Mouse (Mus musculus) olfactory bulb, adult 2 months (tissue): Measurements from ENCODE around the gene Gypa. TPM values are rescaled to one million over a fixed set of nuclear protein-coding genes. Genes with fewer than 3 reads are reported as not detected.

Experiments
- H3K27ac ChIP-seq: fragments of 200-500 bp; 2 replicates; pipeline ENCODE4 v1.5.1; 2012; ENCODE audit warnings: low read depth, low read length; ENCODE audit not compliant: insufficient read depth
- H3K4me1 ChIP-seq: fragments of 200-500 bp; 2 replicates; pipeline ENCODE4 v1.6.1; 2012; ENCODE audit warnings: low read length; ENCODE audit not compliant: control insufficient read depth, insufficient read depth
- H3K4me3 ChIP-seq: fragments of 200-500 bp; 2 replicates; pipeline ENCODE4 v1.5.1; 2012; ENCODE audit warnings: mild to moderate bottlenecking, low read depth, low read length, moderate library complexity; ENCODE audit not compliant: insufficient read depth
- CTCF ChIP-seq: fragments of 200-500 bp; IDR thresholded peaks from 2 replicates; pipeline ENCODE4 v1.5.1; 2012; ENCODE audit warnings: low read depth, mild to moderate bottlenecking, low read length, moderate library complexity; ENCODE audit not compliant: insufficient read depth
- POLR2A ChIP-seq: fragments of 200-500 bp; IDR thresholded peaks from 2 replicates; pipeline ENCODE4 v1.6.1; 2012; ENCODE audit warnings: mild to moderate bottlenecking, low read depth, low read length, moderate library complexity; ENCODE audit not compliant: insufficient read depth
- WGBS: fragments of 180-500 bp; shearing (Covaris S2); methylation state at CpG from one replicate; pipeline ENCODE4 v1.1.7; 2018; 5-methylcytosine and 5-hydroxymethylcytosine counted together
- polyA plus RNA-seq: library from polyadenylated mRNA; stranded (reverse); fragments of >200 nt; gene quantifications from 2 replicates; pipeline ENCODE4 v1.2.4, GENCODE M21; 2012; ENCODE audit warnings: low replicate concordance; ENCODE audit not compliant: missing spikeins, insufficient read depth, insufficient read length

The Gypa gene
- polyA plus RNA-seq, 1 experiment: not detected

GRCm38 (mm10) chr8:80482173-80482572 lies 11.4 kb upstream of the Gypa start:
- WGBS: 87% methylated on average over 6 of the region's 6 CpGs
- no peak overlapping the region for H3K27ac ChIP-seq
- no peak for TF ChIP-seq CTCF
- TF ChIP-seq POLR2A: no peak
- H3K4me3 ChIP-seq: no peak overlapping the region
- H3K4me1 ChIP-seq: no peaks in the 10 kb centered on the region

GRCm38 (mm10) chr8:80482822-80483774 lies 10.5 kb upstream of the Gypa start:
- TF ChIP-seq CTCF: no peak
- TF ChIP-seq POLR2A: no peak
- Histone ChIP-seq H3K4me3 (peak overlapping the region; percentile 3; the same call in 1 of the 2 replicates), H3K27ac (no peak overlapping the region), H3K4me1 (no peaks in the 10 kb centered on the region)
- 14% methylated on average over 16 of the region's 16 CpGs for WGBS

- TF ChIP-seq POLR2A: no peak
- no peak for TF ChIP-seq CTCF
- WGBS: 57% methylated on average over 1 of the region's 1 CpGs
- Histone ChIP-seq H3K4me3 (no peak overlapping the region), H3K4me1 (no peaks in the 10 kb centered on the region), H3K27ac (no peak overlapping the region)
Measured at GRCm38 (mm10) chr8:80491562-80491961, 2.0 kb upstream of the Gypa start.

- under 1% methylated on average over 16 of the region's 16 CpGs for WGBS
- H3K4me1 ChIP-seq: no peaks in the 10 kb centered on the region
- H3K4me3 ChIP-seq: peak overlapping the region; percentile 49
- TF ChIP-seq POLR2A (no peak), CTCF (no peak)
- H3K27ac ChIP-seq: no peak overlapping the region
Measured at GRCm38 (mm10) chr8:80492987-80493441, 567 bp upstream of the Gypa start.

GRCm38 (mm10) chr8:80494346-80494660 lies 722 bp downstream of the Gypa start:
- TF ChIP-seq CTCF (no peak), POLR2A (no peak)
- H3K4me1 ChIP-seq: no peaks in the 10 kb centered on the region
- no peak overlapping the region for H3K27ac ChIP-seq
- H3K4me3 ChIP-seq: no peak overlapping the region
- 93% methylated on average over 2 of the region's 2 CpGs for WGBS

- no peaks in the 10 kb centered on the region for H3K4me1 ChIP-seq
- 94% methylated on average over 5 of the region's 5 CpGs for WGBS
- TF ChIP-seq POLR2A (no peak), CTCF (no peak)
- no peak overlapping the region for H3K4me3 ChIP-seq
- H3K27ac ChIP-seq: no peak overlapping the region
Measured at GRCm38 (mm10) chr8:80494819-80495218, 1.2 kb downstream of the Gypa start.

- Histone ChIP-seq H3K27ac (no peak overlapping the region), H3K4me3 (no peak overlapping the region), H3K4me1 (no peaks in the 10 kb centered on the region)
- 95% methylated on average over 6 of the region's 6 CpGs for WGBS
- TF ChIP-seq POLR2A (no peak), CTCF (no peak)
Measured at GRCm38 (mm10) chr8:80495527-80495926, 1.9 kb downstream of the Gypa start.

- Histone ChIP-seq H3K27ac (no peak overlapping the region), H3K4me3 (no peak overlapping the region), H3K4me1 (no peaks in the 10 kb centered on the region)
- 74% methylated on average over 4 of the region's 4 CpGs for WGBS
- TF ChIP-seq POLR2A: no peak
- no peak for TF ChIP-seq CTCF
Measured at GRCm38 (mm10) chr8:80497323-80497722, 3.7 kb downstream of the Gypa start.

GRCm38 (mm10) chr8:80500244-80500643 lies 6.7 kb downstream of the Gypa start:
- Histone ChIP-seq H3K27ac (no peak overlapping the region), H3K4me3 (no peak overlapping the region), H3K4me1 (no peaks in the 10 kb centered on the region)
- no peak for TF ChIP-seq CTCF
- TF ChIP-seq POLR2A: no peak
- WGBS: 54% methylated on average over 2 of the region's 2 CpGs

GRCm38 (mm10) chr8:80500773-80501172 lies 7.2 kb downstream of the Gypa start:
- no peak for TF ChIP-seq POLR2A
- TF ChIP-seq CTCF: no peak
- Histone ChIP-seq H3K4me3 (no peak overlapping the region), H3K4me1 (no peaks in the 10 kb centered on the region), H3K27ac (no peak overlapping the region)
- 88% methylated on average over 3 of the region's 3 CpGs for WGBS
